Mouse (Mus musculus) neutrophil, adult 65 days (primary cell): ENCODE data around the gene Ms4a12. TPM values are rescaled to one million over a fixed set of nuclear protein-coding genes. Genes with fewer than 3 reads are reported as not detected.

ENCODE experiments used
- total RNA-seq: library from RNA; stranded (reverse); gene quantifications from 2 replicates; pipeline ENCODE4 v1.2.4, GENCODE M21; 2023

The Ms4a12 gene
- not detected in 2 replicates for total RNA-seq

DNA sequence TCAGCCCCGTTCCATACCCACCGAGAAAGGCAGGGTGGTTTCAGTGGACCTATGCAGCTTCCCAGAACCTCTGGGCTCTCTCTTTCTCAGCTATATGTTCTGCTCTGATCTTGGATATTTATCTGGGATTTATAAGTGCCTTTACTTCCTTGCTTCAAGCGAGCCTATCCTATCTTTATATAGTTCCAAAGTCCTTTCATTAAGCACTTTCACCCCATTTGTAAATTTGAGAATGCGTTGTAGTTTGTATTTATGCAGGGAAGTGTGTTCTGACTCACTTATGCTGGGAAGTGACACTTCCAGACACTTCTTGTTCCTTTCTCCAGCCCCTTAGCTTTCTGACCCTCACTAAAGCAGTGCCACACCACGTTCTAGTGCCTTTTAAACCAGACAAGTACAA, at the start of gene Ms4a12:
TSS of gene Ms4a12 (minus strand) at position 101 of the 400 bp plus-strand sequence.

DNA sequence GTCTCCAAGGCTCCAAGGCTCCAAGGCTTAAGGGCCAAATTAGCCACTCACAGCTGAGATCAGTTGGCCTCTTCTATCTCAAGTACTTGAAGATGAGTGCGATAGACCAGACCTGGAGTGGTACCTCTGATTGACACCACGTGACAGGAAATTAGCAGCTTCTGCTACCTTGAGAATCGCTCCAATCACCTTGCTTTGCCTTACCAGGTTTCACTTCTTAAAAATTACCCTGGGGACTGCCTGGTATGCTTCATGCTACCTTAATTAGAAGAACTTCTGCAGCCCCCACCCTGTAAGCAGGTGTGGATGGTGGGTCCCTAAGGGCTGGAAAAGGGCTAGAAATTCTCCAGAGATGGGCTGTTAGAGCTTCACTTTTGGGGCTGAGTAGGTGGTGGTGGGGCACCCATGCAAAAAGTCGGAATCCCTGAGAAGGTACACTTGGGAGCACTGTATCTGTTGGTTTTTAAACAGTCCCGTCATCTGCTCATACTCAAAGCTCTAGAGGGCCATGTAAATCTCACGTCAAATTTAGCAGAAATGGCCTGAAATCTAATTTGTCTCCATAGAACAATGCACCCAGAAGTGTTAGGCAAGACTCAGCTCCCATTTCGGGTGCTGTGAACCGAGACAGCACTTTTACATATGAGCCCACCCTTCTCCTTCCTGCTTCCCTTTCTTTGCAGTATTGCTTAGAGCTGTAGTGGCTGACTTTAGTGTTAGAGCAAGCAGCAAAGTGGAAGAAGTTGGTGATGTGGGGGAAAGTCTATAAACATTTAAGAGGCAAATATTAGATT, 34.0 kb upstream of the Ms4a12 start, which contains the start of gene Ms4a1:
TSS of gene Ms4a1 (minus strand) at position 190 of the 794 bp plus-strand sequence.

DNA sequence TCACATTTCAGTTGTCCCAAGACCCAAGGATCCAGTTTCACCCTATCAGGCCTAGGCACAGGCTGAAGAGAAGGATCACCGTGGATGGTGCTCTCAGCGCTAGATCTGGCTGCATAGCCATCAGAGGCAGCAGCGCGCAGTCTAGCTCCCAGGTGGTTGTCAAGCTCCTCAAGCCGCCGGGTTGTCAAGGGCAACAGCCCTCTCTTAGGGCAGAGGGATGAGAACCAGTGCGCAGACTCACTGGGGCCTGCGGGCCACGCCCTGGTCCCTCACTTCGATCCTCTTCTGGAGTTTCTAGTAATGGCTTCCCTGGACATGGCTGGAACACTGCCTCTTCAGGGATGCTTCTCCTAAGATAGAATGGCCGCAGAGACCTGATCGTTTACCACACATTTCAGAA, 35.7 kb downstream of the Ms4a12 start, which contains the start of gene Ms4a13:
TSS of gene Ms4a13 (minus strand) at position 192 of the 400 bp plus-strand sequence.

DNA sequence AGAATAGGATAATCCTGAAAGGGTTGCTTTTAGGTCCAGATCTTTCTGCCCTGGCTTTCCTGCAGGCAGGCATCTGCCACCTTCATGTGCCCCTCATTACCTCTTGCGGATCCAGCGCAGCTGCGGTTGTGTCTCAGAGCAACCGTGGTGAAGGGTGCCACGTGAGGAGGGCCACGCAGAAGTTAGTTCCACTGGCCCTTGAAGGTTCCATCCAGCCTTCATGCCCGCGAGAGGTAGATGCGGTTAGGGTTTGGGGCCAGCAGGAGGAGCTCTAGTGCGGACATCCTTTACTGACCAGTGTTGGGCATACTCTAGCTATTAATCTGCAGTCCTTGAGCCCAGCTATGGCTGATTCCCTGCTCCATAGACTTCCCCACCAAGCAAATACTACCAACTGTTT, 67.1 kb downstream of the Ms4a12 start, which contains the start of gene 1700025F22Rik:
TSS of gene 1700025F22Rik (minus strand) at position 149 of the 400 bp plus-strand sequence.

Other genes starting within 250 kb of the Ms4a12 start
- gene Ms4a15, start 239.2 kb downstream of the Ms4a12 start, total RNA-seq = not detected in 2 replicates
- not detected in 2 replicates for gene Ms4a18, start 214.4 kb downstream of the Ms4a12 start, total RNA-seq
- 20.2 and 28.3 TPM in 2 replicates for gene Ms4a8a, start 151.3 kb downstream of the Ms4a12 start, total RNA-seq
- not detected in 2 replicates for gene 1700017D01Rik, start 101.6 kb downstream of the Ms4a12 start, total RNA-seq
- gene 1700025F22Rik, start 67.1 kb downstream of the Ms4a12 start, total RNA-seq = not detected in 2 replicates
- gene Ms4a13, start 35.7 kb downstream of the Ms4a12 start, total RNA-seq = not detected in 2 replicates
- 0.86 and 0.95 TPM in 2 replicates for gene Ms4a1, start 33.8 kb upstream of the Ms4a12 start, total RNA-seq
- gene Ms4a5, start 51.4 kb upstream of the Ms4a12 start, total RNA-seq = not detected in 2 replicates
- not detected in 2 replicates for gene Ms4a14, start 82.0 kb upstream of the Ms4a12 start, total RNA-seq
- gene Ms4a7, start 103.7 kb upstream of the Ms4a12 start, total RNA-seq = 0.25 TPM in 1 of 2 replicates, not detected in the other
- gene Ms4a4a, start 143.1 kb upstream of the Ms4a12 start, total RNA-seq = 8.6 and 9.1 TPM in 2 replicates
- gene Ms4a4c, start 172.3 kb upstream of the Ms4a12 start, total RNA-seq = 26.6 and 27.6 TPM in 2 replicates
- gene Ms4a4b, start 211.1 kb upstream of the Ms4a12 start, total RNA-seq = 3.4 and 5.1 TPM in 2 replicates
- gene Ms4a6c, start 236.9 kb upstream of the Ms4a12 start, total RNA-seq = 117 and 149 TPM in 2 replicates